In genomic region chr7:133823751-133824150, GRCm38 (mm10) we compare ENCODE assay signal across 15 mouse cellular contexts. TPM values are rescaled to one million over a fixed set of nuclear protein-coding genes. Genes with fewer than 3 reads are reported as not detected.
A peak's percentile ranks its signal among the peaks of the same experiment; 100 is the strongest.
DNase-seq lines count a peak whose midpoint lies in the region; ATAC-seq and TF ChIP-seq lines count a peak whose summit lies in the region.
"Had no signal": no experiment of that assay in that cellular context is flagged by ENCODE, and none has a peak within 500 bp of the region (broad histone marks: within the 10 kb centered on the region; RNA-seq: fewer than 3 reads in every experiment).

No protein-coding gene starts in this region.

- H3K79me2 ChIP-seq in heart, adult 2 months (replicated peaks; ENCODE audit: control insufficient read depth, insufficient read depth, low read length): no peaks in the 10 kb centered on the region

- H3K27me3 ChIP-seq in heart, adult 2 months (ENCODE audit: control insufficient read depth, insufficient read depth, low read length): no peaks in the 10 kb centered on the region
- no peaks in the 10 kb centered on the region for H3K27me3 ChIP-seq in liver, embryonic 14.5 days (ENCODE audit: control insufficient read depth, insufficient read depth, low read length)
- H3K27me3 ChIP-seq in liver, embryonic 12.5 days (replicated peaks): no peaks in the 10 kb centered on the region
- H3K27me3 ChIP-seq: forebrain, embryonic 15.5 days; hindbrain, embryonic 15.5 days; midbrain, embryonic 12.5 days had no signal

- H3K9me3 ChIP-seq in liver, embryonic 14.5 days (ENCODE audit: control insufficient read depth, low read length): no peaks in the 10 kb centered on the region
- no peaks in the 10 kb centered on the region for H3K9me3 ChIP-seq in liver, embryonic 12.5 days (replicated peaks)
- H3K9me3 ChIP-seq: forebrain, embryonic 15.5 days; hindbrain, embryonic 15.5 days; midbrain, embryonic 12.5 days had no signal

- 89% methylated on average over 6 of the region's 6 CpGs for WGBS in heart, adult 2 months
- 67% methylated on average over 6 of the region's 6 CpGs for WGBS in liver, embryonic 14.5 days (ENCODE audit: insufficient replicate concordance)
- 67% methylated on average over 6 of the region's 6 CpGs for WGBS in liver, embryonic 12.5 days (ENCODE audit: insufficient replicate concordance)

- TF ChIP-seq CTCF in heart, adult 2 months (IDR thresholded peaks at IDR 0.05): peak; percentile 40
- TF ChIP-seq CTCF in liver, embryonic 14.5 days (IDR thresholded peaks at IDR 0.05; ENCODE audit: low read depth): peak; percentile 54

- H3K27ac ChIP-seq in heart, adult 2 months: no peak overlapping the region
- no peak overlapping the region for H3K27ac ChIP-seq in liver, embryonic 14.5 days
- H3K27ac ChIP-seq in liver, embryonic 12.5 days: no peak overlapping the region
- H3K27ac ChIP-seq: forebrain, embryonic 15.5 days; hindbrain, embryonic 15.5 days; midbrain, embryonic 12.5 days had no signal

- DNase-seq in heart, adult 2 months: no peak
- no peak for DNase-seq in heart, postnatal 14 days
- no peak for DNase-seq in liver, embryonic 14.5 days (ENCODE audit: low read depth in 3 of 3, low spot score in 3 of 3)
- DNase-seq in A20 (ENCODE audit: low read depth, low spot score) (peak; percentile 22), R1 (ENCODE audit: low read depth, low spot score) (peak; percentile 45)
- DNase-seq in gastrocnemius, postnatal 25 days: no peak
- DNase-seq in thymus, postnatal 36 days: no peak
- DNase-seq: adrenal gland, adult 8-10 months; cerebellum, adult 8-10 months; gastrocnemius, postnatal 10 days; kidney, postnatal 10 days had no signal

- H3K9ac ChIP-seq in heart, adult 2 months (ENCODE audit: low read depth, low read length): no peak overlapping the region
- no peak overlapping the region for H3K9ac ChIP-seq in liver, embryonic 14.5 days (replicated peaks)
- H3K9ac ChIP-seq in liver, embryonic 12.5 days: no peak overlapping the region
- H3K9ac ChIP-seq: forebrain, embryonic 15.5 days; hindbrain, embryonic 15.5 days; midbrain, embryonic 12.5 days had no signal

- H3K4me2 ChIP-seq in liver, embryonic 14.5 days (ENCODE audit: low read depth): no peak overlapping the region
- no peak overlapping the region for H3K4me2 ChIP-seq in liver, embryonic 12.5 days
- H3K4me2 ChIP-seq: forebrain, embryonic 15.5 days; hindbrain, embryonic 15.5 days; midbrain, embryonic 12.5 days had no signal

- no peak for TF ChIP-seq POLR2A in heart, adult 2 months (IDR thresholded peaks at IDR 0.05; ENCODE audit: insufficient read depth, low read depth, low read length)

- H3K36me3 ChIP-seq in heart, adult 2 months (ENCODE audit: control insufficient read depth, insufficient read depth, low read length): no peaks in the 10 kb centered on the region
- no peaks in the 10 kb centered on the region for H3K36me3 ChIP-seq in liver, embryonic 14.5 days (replicated peaks; ENCODE audit: control insufficient read depth, insufficient read depth, low read depth)
- no peaks in the 10 kb centered on the region for H3K36me3 ChIP-seq in liver, embryonic 12.5 days
- H3K36me3 ChIP-seq: forebrain, embryonic 15.5 days; hindbrain, embryonic 15.5 days; midbrain, embryonic 12.5 days had no signal

- no peak for ATAC-seq in liver, embryonic 14.5 days (ENCODE audit: insufficient read depth)
- ATAC-seq in liver, embryonic 12.5 days: no peak
- ATAC-seq: forebrain, embryonic 15.5 days had no signal

- H3K4me1 ChIP-seq in heart, adult 2 months (ENCODE audit: control insufficient read depth, insufficient read depth, low read length): no peaks in the 10 kb centered on the region
- H3K4me1 ChIP-seq in liver, embryonic 14.5 days (replicated peaks; ENCODE audit: control insufficient read depth in 2 of 2, insufficient read depth in 2 of 2, low read length in 1 of 2): no peaks in the 10 kb centered on the region
- no peaks in the 10 kb centered on the region for H3K4me1 ChIP-seq in liver, embryonic 12.5 days
- H3K4me1 ChIP-seq: forebrain, embryonic 15.5 days; hindbrain, embryonic 15.5 days had no signal

- no peak for TF ChIP-seq EP300 in heart, adult 2 months (IDR thresholded peaks at IDR 0.05; ENCODE audit: insufficient read depth, low read depth, low read length)
- no peak for TF ChIP-seq EP300 in liver, embryonic 14.5 days (IDR thresholded peaks at IDR 0.05; ENCODE audit: low read depth)

- H3K4me3 ChIP-seq in heart, adult 2 months: no peak overlapping the region
- no peak overlapping the region for H3K4me3 ChIP-seq in liver, embryonic 14.5 days (ENCODE audit: insufficient read depth in 1 of 2, low read depth in 2 of 2, low read length in 2 of 2)
- H3K4me3 ChIP-seq in liver, embryonic 12.5 days: no peak overlapping the region
- H3K4me3 ChIP-seq: forebrain, embryonic 15.5 days; hindbrain, embryonic 15.5 days; midbrain, embryonic 12.5 days had no signal

- intact Hi-C loops in heart, adult 2 months (cut with DNase I): no loop called here
- intact Hi-C loops in heart, postnatal 14 days (cut with DNase I): no loop called here

RNA-seq across cellular contexts. Expression of gene Dhx32, which starts 41.2 kb away (rescaled TPM):
- 10 to 100 TPM; 41.5 to 47.4 TPM for total RNA-seq in heart, adult 2 months (2021)
- 27.7 and 38.9 TPM in 2 replicates for polyA plus RNA-seq in heart, adult 2 months (2012; rRNA removed)
- total RNA-seq in heart, postnatal 14 days (2021): 10 to 100 TPM; 32.3 to 33.7 TPM
- polyA plus RNA-seq in liver, embryonic 14.5 days (2012; rRNA removed): 5.6 and 6.8 TPM in 2 replicates
- 10.6 and 12.0 TPM in 2 replicates for polyA plus RNA-seq in liver, embryonic 14.5 days (2014; fragmentation: Nextera tagmentation; extraction: Ambion mirVana)
- polyA plus RNA-seq in liver, embryonic 12.5 days (2016; fragmentation: Nextera tagmentation; extraction: Ambion mirVana): 18.0 and 18.4 TPM in 2 replicates
- 10 to 100 TPM; 28.0 to 38.2 TPM for total RNA-seq in gastrocnemius, postnatal 25 days (2021)

RNA-seq across cellular contexts. Expression of gene Fank1, which starts 47.1 kb away (rescaled TPM):
- not detected for total RNA-seq in heart, adult 2 months (2021)
- 0.10 and 0.32 TPM in 2 replicates for polyA plus RNA-seq in heart, adult 2 months (2012; rRNA removed)
- total RNA-seq in heart, postnatal 14 days (2021): under 1 TPM in 1 of 2 experiments, not detected in 1; 0.50 TPM
- polyA plus RNA-seq in liver, embryonic 14.5 days (2012; rRNA removed): 0.04 and 0.05 TPM in 2 replicates
- 0.11 TPM in 1 of 2 replicates, not detected in the other for polyA plus RNA-seq in liver, embryonic 14.5 days (2014; fragmentation: Nextera tagmentation; extraction: Ambion mirVana)
- polyA plus RNA-seq in liver, embryonic 12.5 days (2016; fragmentation: Nextera tagmentation; extraction: Ambion mirVana): 0.10 and 0.26 TPM in 2 replicates
- not detected for total RNA-seq in gastrocnemius, postnatal 25 days (2021)

Comparison
In these comparisons a context has a peak if more than half of its experiments do, and no peak if none do; other contexts are left out.
1. DNase-seq: peak in A20 (single experiment) and R1 (single experiment); none in heart, adult 2 months (0 of 2), heart, postnatal 14 days (0 of 2), liver, embryonic 14.5 days (0 of 3), gastrocnemius, postnatal 25 days (single experiment) and thymus, postnatal 36 days (0 of 2).